In genomic region chr2:19257255-19257654, GRCm38 (mm10) we compare ENCODE assay signal across 16 mouse cellular contexts. TPM values are rescaled to one million over a fixed set of nuclear protein-coding genes. Genes with fewer than 3 reads are reported as not detected.
"Had no signal": no experiment of that assay in that cellular context is flagged by ENCODE, and none has a peak within 500 bp of the region (broad histone marks: within the 10 kb centered on the region; RNA-seq: fewer than 3 reads in every experiment).

No protein-coding gene starts in this region.

- H3K4me1 ChIP-seq: neural tube, embryonic 15.5 days; stomach, embryonic 15.5 days had no signal

- DNase-seq: retina, postnatal 1 day; right cerebral cortex, adult 18-20 months; right cerebral cortex, postnatal 14 days; right cerebral cortex, postnatal 25 days; right cerebral cortex, postnatal 4 days; spleen, adult 18-20 months; thymus, adult 18-20 months; thymus, adult 2 months; thymus, postnatal 14 days; thymus, postnatal 25 days; thymus, postnatal 36 days; thymus, postnatal 4 days had no signal

- H3K27me3 ChIP-seq: neural tube, embryonic 15.5 days; stomach, embryonic 15.5 days had no signal

- H3K4me3 ChIP-seq: neural tube, embryonic 15.5 days; stomach, embryonic 15.5 days had no signal

- H3K9ac ChIP-seq: neural tube, embryonic 15.5 days; stomach, embryonic 15.5 days had no signal

- H3K27ac ChIP-seq: neural tube, embryonic 15.5 days; stomach, embryonic 15.5 days; stomach, postnatal 0 days had no signal

- H3K9me3 ChIP-seq: neural tube, embryonic 15.5 days; stomach, embryonic 15.5 days had no signal

- H3K4me2 ChIP-seq: neural tube, embryonic 15.5 days; stomach, embryonic 15.5 days had no signal

- H3K36me3 ChIP-seq: neural tube, embryonic 15.5 days; stomach, embryonic 15.5 days had no signal

RNA-seq across cellular contexts. Expression of gene Armc3, which starts 58.2 kb away (rescaled TPM):
- polyA plus RNA-seq: small intestine, adult 2 months had no signal
